Mouse (Mus musculus) forelimb bud, embryonic 11.5 days (tissue): Measurements from ENCODE around the gene Unc50.

Experiments used
- DNase-seq: peaks from one replicate; pipeline ENCODE4 v3.0.0-alpha.2; 2012; ENCODE audit warnings: low read depth, low spot score

Unc50 gene

DNA sequence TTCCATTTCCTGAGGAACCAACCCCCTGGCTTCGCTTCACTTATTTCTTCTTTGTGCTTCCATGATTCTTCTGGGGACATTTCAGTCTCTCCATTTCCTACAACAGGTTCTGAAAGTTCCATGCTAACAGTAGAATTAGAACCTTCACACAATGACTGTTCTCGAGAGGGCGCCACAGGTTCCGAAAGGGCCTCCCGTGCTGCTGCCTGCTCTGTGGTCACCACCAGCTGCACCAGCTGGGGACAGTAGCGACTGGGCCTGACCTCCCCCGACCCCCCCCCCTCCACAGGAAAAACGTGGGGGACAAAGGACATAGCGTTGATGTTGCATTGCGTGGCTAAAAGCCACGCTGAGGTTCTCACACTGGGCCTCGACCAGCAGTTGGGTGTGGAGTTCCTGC lies 58.6 kb downstream of the Unc50 start:
- no peak for DNase-seq
